In the genomic region with DNA sequence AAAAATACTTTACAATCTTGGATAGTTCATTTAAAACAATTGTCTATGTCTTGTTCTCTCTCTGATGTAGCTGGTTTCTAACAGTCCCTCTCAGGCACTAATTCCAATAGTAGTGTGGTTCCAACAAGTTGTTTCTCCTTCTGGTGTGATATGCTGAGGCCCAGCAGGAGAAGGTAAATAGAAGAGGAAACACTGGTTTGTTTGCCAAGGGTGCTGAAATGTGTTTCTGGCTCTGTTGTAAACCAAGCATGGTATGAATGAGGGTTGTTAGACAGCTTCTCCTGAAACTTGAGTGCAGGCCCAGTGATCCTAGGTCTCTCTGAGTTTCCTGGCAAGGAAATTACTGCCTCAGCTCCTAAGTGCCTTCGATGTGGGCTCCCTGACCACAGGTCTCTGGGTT, we compare ENCODE assay signal across 17 mouse cellular contexts.
"Had no signal": no experiment of that assay in that cellular context is flagged by ENCODE, and none has a peak within 500 bp of the region (broad histone marks: within the 10 kb centered on the region; RNA-seq: fewer than 3 reads in every experiment).

No protein-coding gene starts in this region.

- H3K4me1 ChIP-seq: lung, embryonic 15.5 days; megakaryocyte, embryonic 14.5 days; midbrain, embryonic 13.5 days; midbrain, embryonic 15.5 days; neural tube, embryonic 12.5 days had no signal

- H3K4me3 ChIP-seq: lung, embryonic 15.5 days; megakaryocyte, embryonic 14.5 days; midbrain, embryonic 13.5 days; midbrain, embryonic 15.5 days; neural tube, embryonic 12.5 days had no signal

- H3K9me3 ChIP-seq: lung, embryonic 15.5 days; megakaryocyte, embryonic 14.5 days; midbrain, embryonic 13.5 days; midbrain, embryonic 15.5 days; neural tube, embryonic 12.5 days had no signal

- H3K27me3 ChIP-seq: lung, embryonic 15.5 days; megakaryocyte, embryonic 14.5 days; midbrain, embryonic 13.5 days; midbrain, embryonic 15.5 days; neural tube, embryonic 12.5 days had no signal

- DNase-seq: lung, adult 2 months; lung, postnatal 14 days; lung, postnatal 36 days; right cerebral cortex, postnatal 25 days; right cerebral cortex, postnatal 4 days; spleen, adult 18-20 months; thymus, adult 18-20 months; thymus, postnatal 14 days; thymus, postnatal 36 days had no signal

- H3K36me3 ChIP-seq: lung, embryonic 15.5 days; midbrain, embryonic 13.5 days; midbrain, embryonic 15.5 days; neural tube, embryonic 12.5 days had no signal

- ATAC-seq: lung, postnatal 0 days; midbrain, embryonic 13.5 days; midbrain, embryonic 15.5 days had no signal

- H3K27ac ChIP-seq: lung, embryonic 15.5 days; macrophage; midbrain, embryonic 13.5 days; midbrain, embryonic 15.5 days; neural tube, embryonic 12.5 days had no signal

- H3K4me2 ChIP-seq: lung, embryonic 15.5 days; midbrain, embryonic 11.5 days; midbrain, embryonic 13.5 days; midbrain, embryonic 15.5 days; neural tube, embryonic 12.5 days had no signal

- H3K9ac ChIP-seq: lung, embryonic 15.5 days; midbrain, embryonic 13.5 days; midbrain, embryonic 15.5 days; neural tube, embryonic 12.5 days had no signal
